Mouse (Mus musculus): ENCODE results near the gene 4930438A08Rik.
"Not testable (repeated sequence)": the region's sequence is repeated elsewhere in the genome, so short reads cannot be mapped to it uniquely, and the experiment has no call there.

Gene 4930438A08Rik

DNA sequence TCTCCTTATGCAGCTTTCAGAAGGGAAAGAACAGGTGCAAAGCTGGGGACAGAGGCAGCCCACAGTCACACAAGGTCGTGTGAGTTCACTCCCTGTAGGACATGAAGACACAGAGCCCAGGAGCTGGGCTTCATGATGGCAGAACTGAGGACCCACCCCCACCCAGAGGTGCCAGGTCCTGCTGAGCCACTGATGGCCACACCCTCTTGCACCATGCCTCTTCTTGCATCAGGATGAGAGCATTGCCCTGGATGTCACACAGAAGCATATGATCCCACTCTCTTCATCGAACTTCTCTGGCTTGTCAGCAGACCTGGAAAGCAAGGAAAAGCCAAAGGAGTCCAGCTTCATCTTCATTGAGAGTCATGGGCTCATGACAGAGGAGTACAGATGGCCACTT lies at the start of gene 4930438A08Rik:
TSS of gene 4930438A08Rik (plus strand) at position 228 of the 400 bp plus-strand sequence.
- no peak for DNase-seq (ENCODE audit: low spot score in 2 of 2)

DNA sequence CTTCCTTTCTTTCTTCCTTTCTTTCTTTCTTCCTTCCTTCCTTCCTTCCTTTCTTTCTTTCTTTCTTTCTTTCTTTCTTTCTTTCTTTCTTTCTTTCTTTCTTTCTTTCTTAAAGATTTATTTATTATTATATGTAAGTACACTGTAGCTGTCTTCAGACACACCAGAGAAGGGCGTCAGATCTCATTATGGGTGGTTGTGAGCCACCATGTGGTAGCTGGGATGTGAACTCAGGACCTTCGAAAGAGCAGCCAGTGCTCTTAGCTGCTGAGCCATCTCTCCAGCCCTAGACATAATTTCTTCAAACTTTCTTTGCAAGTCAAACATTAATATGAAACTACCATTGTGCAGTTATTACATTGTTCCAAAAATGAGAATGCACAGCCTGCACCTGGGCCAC lies 49.7 kb upstream of the 4930438A08Rik start:
- not testable (repeated sequence) for DNase-seq (ENCODE audit: low spot score in 2 of 2)

DNA sequence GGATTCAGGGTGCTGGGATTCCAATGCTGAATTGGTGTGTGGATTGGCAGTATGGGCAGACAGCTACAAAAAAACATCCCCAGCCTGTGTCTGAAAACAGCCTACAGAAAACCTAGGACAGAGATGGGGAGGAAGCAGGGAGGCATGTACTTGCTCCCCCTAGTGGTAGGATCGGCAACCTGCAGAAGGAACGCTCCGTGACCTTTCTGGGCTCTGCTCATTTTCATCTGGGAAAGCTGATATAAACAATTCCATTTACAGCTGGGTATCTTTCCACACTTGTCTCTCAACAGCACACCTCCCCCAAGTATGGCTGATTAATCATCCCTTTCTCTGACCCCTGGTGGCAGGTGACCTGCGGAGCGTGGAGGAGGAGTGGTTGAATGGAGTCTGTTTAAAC lies 48.9 kb upstream of the 4930438A08Rik start:
- DNase-seq (ENCODE audit: low spot score in 2 of 2): peak; percentile 43 to 57

DNA sequence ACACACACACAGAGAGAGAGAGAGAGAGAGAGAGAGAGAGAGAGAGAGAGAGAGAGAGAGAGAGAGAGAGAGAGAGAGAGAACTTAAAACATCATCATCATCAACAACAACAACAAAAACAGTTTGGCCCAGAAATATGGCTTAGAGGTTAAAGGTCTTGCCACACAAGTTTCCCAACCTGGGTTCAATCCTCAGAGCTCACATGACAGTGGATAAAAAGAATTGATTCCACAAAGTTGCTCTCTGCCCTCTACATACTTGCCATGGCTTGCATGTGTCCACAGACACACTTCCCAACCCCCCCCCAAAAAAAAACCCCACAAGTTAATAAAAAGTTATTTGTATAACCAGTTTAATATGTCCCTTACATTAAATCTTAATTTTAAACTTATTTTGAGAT lies 48.2 kb upstream of the 4930438A08Rik start:
- DNase-seq (ENCODE audit: low spot score in 2 of 2): no peak

DNA sequence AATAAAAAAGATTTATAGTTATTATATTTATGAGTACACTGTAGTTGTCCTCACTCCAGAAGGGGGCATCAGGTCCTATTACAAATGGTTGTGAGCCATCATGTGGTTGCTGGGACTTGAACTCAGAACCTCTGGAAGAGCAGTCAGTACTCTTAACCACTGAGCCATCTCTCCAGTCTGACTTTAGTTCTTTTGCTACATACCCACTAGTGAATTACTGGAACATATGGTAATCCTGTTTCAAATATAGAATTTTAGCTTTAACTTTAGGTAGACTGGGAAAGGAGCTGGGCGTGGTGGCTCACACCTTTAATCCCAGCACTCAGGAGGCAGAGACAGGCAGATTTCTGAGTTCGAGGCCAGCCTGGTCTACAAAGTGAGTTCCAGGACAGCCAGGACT lies 46.6 kb upstream of the 4930438A08Rik start:
- DNase-seq (ENCODE audit: low spot score in 2 of 2): not testable (repeated sequence)

DNA sequence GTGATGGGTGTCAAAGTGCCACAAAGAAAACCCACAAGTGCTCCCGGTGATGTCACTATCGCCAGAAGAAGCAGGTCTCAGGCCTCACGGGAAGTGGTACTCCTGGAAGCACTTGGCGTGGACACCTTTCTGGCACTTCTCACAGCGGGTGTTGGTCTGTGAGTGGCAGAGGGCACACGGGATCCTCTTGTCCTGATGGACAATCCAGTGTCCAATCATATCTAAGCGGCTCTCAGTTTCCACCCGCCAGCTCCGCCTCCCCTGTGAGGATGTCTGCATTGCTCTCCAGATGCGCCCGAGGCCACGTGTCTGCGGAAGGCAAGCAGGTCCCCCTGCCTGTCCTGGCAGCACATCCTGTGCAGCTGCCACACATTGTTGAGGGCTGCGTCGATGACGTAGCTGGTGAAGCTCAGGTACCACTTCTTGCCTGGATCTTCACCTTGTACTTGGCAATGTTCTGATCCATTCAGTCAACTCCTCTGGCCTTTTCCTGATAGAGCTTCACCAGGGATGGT lies 44.1 kb upstream of the 4930438A08Rik start:
- DNase-seq (ENCODE audit: low spot score in 2 of 2): no peak

DNA sequence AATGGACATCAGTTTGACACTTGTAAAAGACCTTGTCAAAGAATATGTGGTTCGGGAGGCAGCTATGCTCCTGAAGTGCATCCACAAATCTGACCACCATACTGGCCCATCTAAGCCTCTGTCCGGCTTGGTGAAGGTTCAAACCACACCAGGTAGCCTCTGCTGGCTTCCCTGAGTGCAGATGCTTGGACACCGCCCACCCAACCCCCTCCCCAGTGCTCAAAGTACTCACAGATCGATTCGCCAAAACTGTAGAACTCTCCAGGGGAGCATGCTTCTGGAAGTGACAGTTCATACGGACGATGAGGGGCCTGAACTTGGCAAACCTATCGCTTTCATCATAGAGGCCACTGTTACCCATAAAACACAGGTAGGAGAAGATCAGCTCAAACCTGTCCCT lies 43.4 kb upstream of the 4930438A08Rik start:
- DNase-seq (ENCODE audit: low spot score in 2 of 2): no peak

DNA sequence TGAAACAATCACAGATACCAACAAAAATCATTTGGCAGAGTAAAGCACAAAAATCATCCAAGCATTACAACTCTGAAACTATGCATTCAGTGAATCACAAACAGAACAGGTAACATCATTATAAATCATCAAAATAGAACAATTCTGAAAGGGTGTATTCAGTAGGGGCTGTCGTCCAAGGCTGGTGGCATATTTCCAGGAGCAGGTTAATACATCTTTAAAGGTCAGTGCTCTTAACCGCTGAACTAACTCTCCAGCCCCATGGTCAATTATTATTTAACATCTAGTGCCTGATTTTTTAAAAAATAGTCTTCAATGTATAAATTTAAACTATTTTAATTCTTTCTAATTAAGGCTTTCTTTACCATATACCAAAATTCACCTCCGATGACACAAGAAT lies 40.0 kb upstream of the 4930438A08Rik start:
- not testable (repeated sequence) for DNase-seq (ENCODE audit: low spot score in 2 of 2)

DNA sequence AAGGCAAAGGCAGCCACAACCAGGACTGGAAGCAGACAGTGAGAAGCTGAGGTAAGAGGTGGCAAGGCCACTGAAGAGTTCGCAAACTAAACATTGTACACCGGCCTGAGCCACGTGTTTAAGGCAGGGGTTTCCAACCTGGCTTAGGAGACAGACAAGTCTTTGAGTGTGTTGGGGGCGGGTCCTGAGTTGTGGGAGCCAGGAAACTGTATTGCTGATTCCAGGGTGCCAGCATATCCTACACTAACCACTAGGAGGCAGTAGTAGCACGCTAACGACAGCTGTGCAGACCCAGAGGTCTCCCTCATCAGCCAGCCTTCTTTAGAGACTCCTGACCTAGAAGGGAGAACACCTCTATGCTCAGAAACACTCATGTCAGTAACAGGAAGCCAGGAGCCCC lies 39.4 kb upstream of the 4930438A08Rik start:
- no peak for DNase-seq (ENCODE audit: low spot score in 2 of 2)

DNA sequence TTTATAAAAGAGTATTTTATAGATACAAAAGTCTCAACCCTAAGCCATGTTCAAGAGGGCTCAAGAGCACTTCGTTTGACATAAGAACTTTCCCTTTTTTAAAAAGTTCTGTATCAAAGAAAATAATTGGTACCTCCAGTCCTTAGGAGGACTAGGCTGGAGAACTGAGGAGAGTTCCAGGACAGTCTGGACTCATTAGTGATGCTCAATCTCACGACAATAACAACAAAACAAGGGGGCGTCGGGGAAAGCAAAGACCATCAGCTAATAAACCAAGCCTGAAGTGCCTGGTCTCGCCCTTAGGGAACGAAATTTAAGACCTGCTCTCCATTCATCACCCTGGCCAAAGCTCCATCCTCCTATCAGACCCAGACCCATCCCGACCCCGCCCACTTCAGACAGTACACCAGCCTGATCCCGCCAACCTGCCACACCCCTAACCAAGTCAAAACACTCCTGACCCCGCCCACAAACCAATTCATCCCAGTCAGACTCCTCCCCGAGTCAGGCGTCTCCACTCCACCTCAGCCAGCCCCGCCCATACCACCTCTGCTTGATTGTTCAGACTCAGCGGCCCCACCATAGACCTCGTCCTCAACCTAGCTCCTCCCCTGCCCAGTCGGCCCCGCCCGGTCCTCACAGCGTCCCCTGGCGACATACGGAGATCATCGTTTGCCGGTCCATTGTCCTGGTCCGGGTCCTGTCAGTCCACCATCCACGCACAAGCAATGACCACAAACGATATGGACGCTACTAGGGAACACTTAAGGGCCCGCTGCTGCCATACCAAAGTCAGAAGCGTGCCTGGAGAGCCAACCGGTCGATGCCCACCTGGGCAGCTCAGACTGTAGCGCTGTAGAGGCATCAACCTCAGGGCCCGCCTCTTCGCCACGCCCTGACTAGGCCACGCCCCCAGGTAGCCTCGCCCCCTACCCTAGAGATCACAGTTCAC lies 35.5 kb upstream of the 4930438A08Rik start:
- DNase-seq (ENCODE audit: low spot score in 2 of 2): peak; percentile 41 to 53

DNA sequence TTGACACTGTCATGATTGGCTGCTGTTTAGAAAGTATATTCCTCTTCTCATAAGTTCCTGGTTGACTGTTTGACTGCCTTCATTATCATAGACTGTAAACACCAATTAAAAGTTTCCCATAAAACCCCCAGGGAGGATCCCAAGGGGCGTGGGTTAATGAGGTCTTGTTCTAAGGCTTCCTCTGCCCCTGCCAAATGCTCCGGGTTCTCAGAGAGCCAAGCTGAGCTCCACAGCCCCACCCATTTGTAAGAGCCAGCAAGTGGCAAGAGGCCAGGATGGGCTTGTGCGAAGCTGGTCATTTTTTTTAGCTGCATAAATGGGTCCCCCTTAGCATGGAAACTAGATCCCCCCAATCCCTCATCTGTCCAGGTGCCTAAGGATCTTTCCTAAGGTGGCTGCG lies 27.3 kb upstream of the 4930438A08Rik start:
- DNase-seq (ENCODE audit: low spot score in 2 of 2): peak in 1 of 2 experiments; percentile 16

DNA sequence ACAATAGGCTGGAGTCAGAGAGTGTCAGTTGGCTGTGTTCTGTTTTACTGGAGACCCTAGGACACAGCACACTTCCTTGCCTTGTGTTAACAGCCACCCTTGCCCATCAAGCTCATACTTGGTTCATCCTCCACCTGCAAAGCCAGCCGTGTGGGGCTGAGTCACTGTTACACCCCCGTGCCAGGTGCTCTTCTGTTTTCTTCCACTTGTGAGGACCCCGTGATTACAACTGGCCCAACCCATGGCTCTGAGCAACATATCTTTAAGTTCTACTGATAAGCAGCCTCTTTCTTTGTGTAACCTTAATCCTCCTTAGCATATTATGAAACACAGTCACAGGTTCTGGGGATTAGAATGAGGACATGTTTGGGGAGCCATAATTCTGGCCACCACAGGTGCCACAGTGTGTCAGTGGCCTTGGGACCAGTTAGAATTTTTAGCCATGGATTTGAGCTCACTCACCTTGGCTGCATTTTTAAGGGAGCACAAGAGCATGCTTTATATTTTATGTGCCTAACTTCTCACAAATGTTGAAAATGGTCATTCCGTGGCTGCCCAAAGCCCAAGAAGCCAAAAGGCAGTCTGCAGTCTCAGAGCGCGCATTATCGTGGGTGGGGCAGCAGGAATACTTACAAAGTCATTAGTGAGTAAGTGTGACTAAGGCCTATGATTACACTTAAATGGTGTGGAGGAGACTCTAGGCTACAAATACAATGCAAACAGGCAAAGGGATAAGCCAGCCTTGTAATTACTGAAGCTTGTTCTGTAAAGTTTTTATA lies 25.2 kb upstream of the 4930438A08Rik start:
- DNase-seq (ENCODE audit: low spot score in 2 of 2): no peak

DNA sequence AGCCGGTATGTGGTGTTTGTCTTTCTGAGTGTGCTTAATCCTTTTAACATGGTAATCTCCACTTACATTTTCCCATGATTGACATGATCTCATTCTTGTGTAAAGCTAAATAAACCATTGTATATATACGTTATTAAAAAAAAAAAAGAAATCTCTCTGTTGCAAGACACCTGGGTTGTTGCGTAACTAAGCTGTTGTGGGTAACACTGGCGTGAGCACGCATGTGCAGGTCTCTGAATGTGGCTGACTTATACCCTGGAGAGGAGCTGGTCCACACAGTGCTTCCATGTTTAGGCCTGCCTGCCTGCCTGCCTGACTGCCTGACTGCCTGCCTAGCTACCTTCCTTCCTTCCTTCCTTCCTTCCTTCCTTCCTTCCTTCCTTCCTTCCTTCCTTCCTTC lies 24.0 kb upstream of the 4930438A08Rik start:
- peak in 1 of 2 experiments; percentile 17 for DNase-seq (ENCODE audit: low spot score in 2 of 2)

DNA sequence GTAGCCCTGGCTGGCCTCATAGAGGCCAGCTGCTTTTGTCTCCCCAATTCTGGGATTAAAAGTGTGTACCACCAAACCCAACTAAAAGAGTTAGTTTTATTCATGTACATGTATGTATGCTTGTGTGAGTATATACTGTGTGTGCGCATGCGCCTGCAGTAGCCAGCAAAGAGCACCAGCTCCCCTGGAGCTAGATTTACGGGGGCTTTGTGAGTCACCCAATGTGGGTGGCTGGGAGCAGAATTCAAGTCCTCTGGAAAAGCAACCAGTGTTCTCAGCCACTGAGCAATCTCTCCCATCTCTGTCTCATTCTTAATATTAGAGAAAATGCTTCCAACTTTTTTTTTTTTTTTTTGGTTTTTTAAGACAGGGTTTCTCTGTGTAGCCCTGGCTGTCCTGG lies 20.2 kb upstream of the 4930438A08Rik start:
- no peak for DNase-seq (ENCODE audit: low spot score in 2 of 2)

DNA sequence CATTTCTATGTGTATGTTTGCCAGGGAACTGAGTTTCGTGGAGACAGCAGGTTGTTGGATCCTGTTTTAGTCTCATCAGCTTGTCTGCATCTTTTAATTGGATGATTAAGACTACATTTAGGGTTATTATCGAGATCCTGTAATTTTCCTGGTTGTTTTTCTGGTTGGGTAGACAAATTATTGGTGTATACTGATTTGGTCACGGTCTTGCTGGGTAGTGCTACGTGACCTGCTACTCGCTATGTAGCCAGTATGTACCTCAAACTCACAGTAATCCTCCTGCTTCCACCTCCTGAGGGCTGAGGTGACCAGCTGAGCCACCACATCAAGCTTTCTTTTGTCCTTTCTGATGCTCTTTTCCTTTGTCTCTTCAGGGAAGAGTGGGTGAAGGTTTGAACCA lies 16.8 kb upstream of the 4930438A08Rik start:
- no peak for DNase-seq (ENCODE audit: low spot score in 2 of 2)

DNA sequence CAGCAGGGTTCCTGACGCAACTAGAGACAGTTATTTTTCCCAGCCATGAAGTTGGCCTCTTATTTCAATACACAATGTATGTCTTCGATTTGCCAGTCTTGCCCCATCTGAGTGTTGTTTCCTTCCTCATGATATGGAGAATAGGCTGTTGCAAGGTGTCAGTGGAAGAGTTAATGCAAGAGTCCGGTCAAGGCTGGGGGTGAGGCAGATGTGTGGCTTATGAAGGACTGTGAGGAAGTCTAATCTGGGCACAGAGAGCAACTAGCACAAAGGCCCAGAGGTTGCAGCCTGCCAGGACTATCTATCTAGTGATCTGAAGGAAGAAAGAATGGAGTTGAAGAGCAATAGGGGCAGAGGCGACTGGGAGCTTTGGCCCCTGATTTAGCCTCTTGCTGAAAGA lies 14.4 kb upstream of the 4930438A08Rik start:
- no peak for DNase-seq (ENCODE audit: low spot score in 2 of 2)

DNA sequence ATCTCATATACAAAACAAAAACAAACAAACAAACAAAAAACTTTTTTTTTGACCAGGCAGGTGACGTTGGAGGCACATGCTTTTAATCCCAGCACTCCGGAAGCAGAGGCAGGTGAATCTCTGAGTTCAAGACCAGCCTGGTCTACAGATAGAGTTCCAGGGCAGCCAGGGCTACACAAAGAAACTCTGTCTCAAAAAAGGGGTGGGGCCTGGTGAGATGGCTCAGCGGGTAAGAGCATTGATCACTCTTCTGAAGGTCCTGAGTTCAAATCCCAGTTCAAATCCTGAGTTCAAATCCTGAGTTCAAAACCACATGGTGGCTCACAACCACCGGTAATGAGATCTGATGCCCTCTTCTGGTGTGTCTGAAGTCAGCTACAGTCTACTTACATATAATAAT lies 12.8 kb upstream of the 4930438A08Rik start:
- DNase-seq (ENCODE audit: low spot score in 2 of 2): no peak

DNA sequence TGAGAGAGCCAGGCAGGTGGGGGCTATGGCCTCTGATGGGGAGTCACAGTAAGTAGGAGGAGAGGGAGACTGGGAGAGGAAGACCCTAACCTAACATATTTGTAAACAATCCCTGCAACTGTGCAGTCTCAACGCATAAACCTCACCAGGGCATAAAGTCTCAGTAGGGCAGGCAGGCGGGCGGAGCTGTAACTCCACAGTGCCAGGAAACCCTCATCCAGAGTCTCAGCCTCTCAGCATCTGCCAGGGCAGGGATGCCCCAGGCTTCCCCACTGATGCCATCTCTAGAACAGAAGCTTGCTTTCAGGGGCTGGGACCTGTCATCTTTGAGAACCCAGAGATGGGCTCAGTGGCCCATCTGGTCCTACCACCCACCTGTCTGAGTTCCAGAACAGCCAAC lies 12.3 kb upstream of the 4930438A08Rik start:
- DNase-seq (ENCODE audit: low spot score in 2 of 2): no peak

DNA sequence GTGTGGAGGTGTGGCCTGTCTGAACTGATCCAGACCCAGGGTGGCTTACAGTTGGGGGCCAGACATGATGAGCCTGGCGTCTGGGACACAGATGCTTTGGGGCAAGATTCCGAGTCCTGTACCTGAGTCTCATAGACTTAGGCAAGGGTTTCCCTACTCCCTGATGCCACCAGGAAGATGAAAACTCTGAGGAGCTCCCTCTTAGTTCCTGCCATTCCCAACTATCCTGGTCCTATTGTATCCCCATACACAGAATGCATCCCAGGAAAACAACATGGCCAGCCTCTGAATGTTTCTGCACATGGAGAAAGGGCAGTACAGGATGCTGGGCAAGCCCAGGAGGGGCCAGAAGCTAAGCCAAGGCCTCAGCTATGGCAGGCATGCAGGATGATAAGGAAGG lies 11.1 kb upstream of the 4930438A08Rik start:
- no peak for DNase-seq (ENCODE audit: low spot score in 2 of 2)

DNA sequence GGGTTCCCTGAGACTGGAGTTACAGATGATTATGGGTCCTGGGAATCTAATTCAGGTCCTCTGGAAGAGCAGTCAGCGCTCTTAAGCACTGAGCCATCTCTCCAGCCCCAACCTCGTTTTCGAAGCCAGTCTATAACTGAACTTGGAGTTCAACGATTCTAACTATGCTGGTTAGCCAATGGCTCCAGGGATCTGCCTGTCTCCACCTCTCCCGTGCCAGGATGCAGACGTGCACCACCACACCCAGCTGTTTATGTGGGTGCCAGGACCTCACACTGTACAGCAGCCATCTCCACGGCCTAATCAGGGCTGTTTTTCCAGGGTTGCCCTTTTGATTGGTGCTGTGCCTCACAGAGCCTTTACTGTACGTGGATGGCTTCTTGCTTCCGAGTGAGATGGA lies 10.1 kb upstream of the 4930438A08Rik start:
- DNase-seq (ENCODE audit: low spot score in 2 of 2): no peak

DNA sequence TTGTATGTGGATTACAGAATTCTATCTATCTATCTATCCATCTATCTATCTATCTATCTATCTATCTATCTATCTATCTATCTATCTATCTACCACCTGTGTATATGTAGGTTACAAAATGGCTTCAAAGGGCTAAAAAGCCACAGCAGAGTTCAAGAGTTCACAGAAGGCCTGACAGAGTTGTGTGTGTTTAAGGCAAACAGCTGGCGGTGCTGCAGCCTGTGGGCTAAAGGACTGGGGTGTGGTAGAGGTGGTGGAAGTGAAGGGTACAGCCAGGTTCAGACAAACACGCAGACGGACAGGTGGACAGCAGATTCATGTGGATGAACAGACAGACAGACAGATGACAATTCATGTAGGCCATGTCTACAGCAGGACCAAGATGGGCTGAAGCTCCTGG lies 6.3 kb upstream of the 4930438A08Rik start:
- DNase-seq (ENCODE audit: low spot score in 2 of 2): no peak

DNA sequence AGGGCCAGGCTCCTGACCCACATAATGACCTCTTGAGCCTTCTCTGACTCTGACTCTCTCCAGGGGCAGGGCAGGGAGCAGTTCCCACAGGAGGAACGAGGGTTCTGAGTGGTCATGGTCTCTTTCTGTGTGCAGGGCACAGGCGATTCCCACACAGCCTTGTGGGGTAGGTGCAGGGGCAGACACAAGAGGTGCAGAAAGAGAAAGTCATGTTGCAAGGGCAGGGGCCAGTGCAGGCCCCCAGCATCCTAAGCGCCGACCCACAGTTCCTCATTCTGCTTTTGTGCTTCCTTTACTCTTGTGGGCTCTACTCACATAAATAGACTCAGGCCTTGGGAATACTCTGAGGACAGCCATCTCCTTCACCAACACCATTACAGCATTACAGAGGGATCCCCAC lies 1.2 kb downstream of the 4930438A08Rik start:
- no peak for DNase-seq (ENCODE audit: low spot score in 2 of 2)

Data from urinary bladder, adult 18-20 months (tissue).